Mouse (Mus musculus) forebrain, postnatal 0 days (tissue): Measurements from ENCODE around the gene Ttc8. TPM values are rescaled to one million over a fixed set of nuclear protein-coding genes. Genes with fewer than 3 reads are reported as not detected.
A peak's percentile ranks its signal among the peaks of the same experiment; 100 is the strongest.
"Not testable (repeated sequence)": the region's sequence is repeated elsewhere in the genome, so short reads cannot be mapped to it uniquely, and the experiment has no call there.

Experiments used
- ATAC-seq: fragments of 200-750 bp; cut with Nextera tagmentation; 2 replicates; pipeline ENCODE4 v1.8.0; 2017; ENCODE audit warnings: mild to moderate bottlenecking, moderate library complexity
- DNase-seq: peaks from one replicate; pipeline ENCODE4 v3.0.0-alpha.2; 2015
- H3K27ac ChIP-seq: fragments of 300-500 bp; sonication (generic); 2 replicates; pipeline ENCODE4 v1.5.1; 2014; ENCODE audit warnings: low read depth, mild to moderate bottlenecking, antibody characterized with exemption, low read length, moderate library complexity, mixed read lengths
- H3K27me3 ChIP-seq: fragments of 300-500 bp; sonication (generic); 2 replicates; pipeline ENCODE4 v1.6.1; 2014; ENCODE audit warnings: mild to moderate bottlenecking, low read length, mixed read lengths; ENCODE audit not compliant: insufficient read depth
- H3K36me3 ChIP-seq: fragments of 300-500 bp; sonication (generic); 2 replicates; pipeline ENCODE4 v1.6.1; 2014; ENCODE audit warnings: mild to moderate bottlenecking, moderate library complexity; ENCODE audit not compliant: insufficient read depth
- H3K4me1 ChIP-seq: fragments of 300-500 bp; sonication (generic); 2 replicates; pipeline ENCODE4 v1.6.1; 2014; ENCODE audit warnings: antibody characterized with exemption; ENCODE audit not compliant: insufficient read depth
- H3K4me2 ChIP-seq: fragments of 300-500 bp; sonication (generic); 2 replicates; pipeline ENCODE4 v1.6.1; 2014; ENCODE audit warnings: low read depth, mild to moderate bottlenecking, moderate library complexity
- H3K4me3 ChIP-seq: fragments of 300-500 bp; sonication (generic); 2 replicates; pipeline ENCODE4 v1.5.1; 2014; ENCODE audit warnings: low read depth, low read length, mixed read lengths
- H3K9ac ChIP-seq: fragments of 300-500 bp; sonication (generic); 2 replicates; pipeline ENCODE4 v1.6.1; 2014; ENCODE audit warnings: mild to moderate bottlenecking
- H3K9me3 ChIP-seq: fragments of 300-500 bp; sonication (generic); 2 replicates; pipeline ENCODE4 v1.6.1; 2016; ENCODE audit warnings: low read length
- CTCF ChIP-seq: sonication (generic); IDR thresholded peaks from 2 replicates; pipeline ENCODE4 v1.5.1; 2016; ENCODE audit warnings: antibody characterized with exemption, control low read depth, low read depth
- WGBS: fragments of 180-500 bp; shearing (Covaris S2); extraction: QIAGEN DNeasy Blood & Tissue Kit; methylation state at CpG from one replicate; pipeline ENCODE4 v1.1.7; 2014; 5-methylcytosine and 5-hydroxymethylcytosine counted together
- polyA plus RNA-seq: library from polyadenylated mRNA; unstranded; fragments of >200 nt; fragmentation: Nextera tagmentation; extraction: Ambion mirVana; gene quantifications from 2 replicates; pipeline ENCODE4 v1.2.1, GENCODE M21; 2015
- total RNA-seq: library from RNA; depleted of rRNA; stranded (reverse); fragments of >200 nt; gene quantifications from 2 replicates; pipeline ENCODE4 v1.2.3, GENCODE M21; 2014

Gene Ttc8
- total and polyA plus RNA-seq, 2 experiments from 2014 or later: 22.7 to 28.5 TPM

GRCm38 (mm10) chr12:98932856-98933255 lies 12.5 kb downstream of the Ttc8 start:
- ATAC-seq: no peak
- no peaks in the 10 kb centered on the region for H3K4me1 ChIP-seq
- H3K36me3 ChIP-seq: no peaks in the 10 kb centered on the region
- WGBS: 100% methylated on average over 1 of the region's 1 CpGs
- no peak overlapping the region for H3K9ac ChIP-seq
- no peak for DNase-seq
- H3K4me3 ChIP-seq: no peak overlapping the region
- no peaks in the 10 kb centered on the region for H3K9me3 ChIP-seq
- no peak overlapping the region for H3K4me2 ChIP-seq
- H3K27me3 ChIP-seq: no peaks in the 10 kb centered on the region
- no peak overlapping the region for H3K27ac ChIP-seq
- no peak for TF ChIP-seq CTCF

GRCm38 (mm10) chr12:98951295-98951694 lies 30.9 kb downstream of the Ttc8 start:
- not testable (repeated sequence) for H3K9ac ChIP-seq
- 44% methylated on average over 5 of the region's 5 CpGs for WGBS

GRCm38 (mm10) chr12:98956951-98957350 lies 36.6 kb downstream of the Ttc8 start:
- no peaks in the 10 kb centered on the region for H3K27me3 ChIP-seq
- no peak overlapping the region for H3K27ac ChIP-seq
- peak; percentile 14 for DNase-seq
- ATAC-seq: no peak; the same call in 1 of the 2 replicates
- H3K4me3 ChIP-seq: no peak overlapping the region
- no peak for TF ChIP-seq CTCF
- WGBS: 63% methylated on average over 2 of the region's 2 CpGs
- no peaks in the 10 kb centered on the region for H3K9me3 ChIP-seq
- H3K36me3 ChIP-seq: peaks cover 10% of the 10 kb centered on the region; the same call in 1 of the 2 replicates
- H3K4me2 ChIP-seq: no peak overlapping the region
- no peaks in the 10 kb centered on the region for H3K4me1 ChIP-seq
- H3K9ac ChIP-seq: no peak overlapping the region

More at GRCm38 (mm10) chr12:98951295-98951694, 30.9 kb downstream of the Ttc8 start:
- not testable (repeated sequence) for H3K27ac ChIP-seq, H3K36me3 ChIP-seq, ATAC-seq, H3K4me1 ChIP-seq, H3K4me3 ChIP-seq, H3K4me2 ChIP-seq, H3K27me3 ChIP-seq, DNase-seq, H3K9me3 ChIP-seq

GRCm38 (mm10) chr12:98957455-98957854 lies 37.1 kb downstream of the Ttc8 start:
- DNase-seq (no peak), ATAC-seq (no peak)
- 81% methylated on average over 11 of the region's 11 CpGs for WGBS

GRCm38 (mm10) chr12:98961008-98961407 lies 40.6 kb downstream of the Ttc8 start:
- H3K36me3 ChIP-seq: peaks cover 10% of the 10 kb centered on the region; the same call in 1 of the 2 replicates
- H3K27me3 ChIP-seq: no peaks in the 10 kb centered on the region
- no peak overlapping the region for H3K27ac ChIP-seq
- no peak overlapping the region for H3K9ac ChIP-seq
- TF ChIP-seq CTCF: no peak
- DNase-seq (peak; percentile 10), ATAC-seq (peak; percentile 54)
- WGBS: 51% methylated on average over 7 of the region's 7 CpGs
- no peaks in the 10 kb centered on the region for H3K9me3 ChIP-seq
- H3K4me2 ChIP-seq: no peak overlapping the region
- no peak overlapping the region for H3K4me3 ChIP-seq
- no peaks in the 10 kb centered on the region for H3K4me1 ChIP-seq

More at GRCm38 (mm10) chr12:98957455-98957854, 37.1 kb downstream of the Ttc8 start:
- TF ChIP-seq CTCF: no peak
- no peaks in the 10 kb centered on the region for H3K9me3 ChIP-seq
- no peaks in the 10 kb centered on the region for H3K4me1 ChIP-seq
- H3K9ac ChIP-seq: no peak overlapping the region
- H3K4me3 ChIP-seq: no peak overlapping the region
- peaks cover 10% of the 10 kb centered on the region; the same call in 1 of the 2 replicates for H3K36me3 ChIP-seq
- no peaks in the 10 kb centered on the region for H3K27me3 ChIP-seq
- H3K4me2 ChIP-seq: no peak overlapping the region
- no peak overlapping the region for H3K27ac ChIP-seq

GRCm38 (mm10) chr12:98961415-98961814 lies 41.0 kb downstream of the Ttc8 start:
- no peaks in the 10 kb centered on the region for H3K9me3 ChIP-seq
- ATAC-seq (peak; percentile 67), DNase-seq (peak; percentile 73)
- H3K27ac ChIP-seq: no peak overlapping the region
- no peaks in the 10 kb centered on the region for H3K4me1 ChIP-seq
- no peak overlapping the region for H3K4me2 ChIP-seq
- H3K27me3 ChIP-seq: no peaks in the 10 kb centered on the region
- no peak for TF ChIP-seq CTCF
- H3K9ac ChIP-seq: no peak overlapping the region
- WGBS: 59% methylated on average over 4 of the region's 4 CpGs
- H3K4me3 ChIP-seq: no peak overlapping the region
- peaks cover 10% of the 10 kb centered on the region; the same call in 1 of the 2 replicates for H3K36me3 ChIP-seq

GRCm38 (mm10) chr12:98965441-98966135 lies 45.2 kb downstream of the Ttc8 start:
- no peaks in the 10 kb centered on the region for H3K27me3 ChIP-seq
- H3K9me3 ChIP-seq: no peaks in the 10 kb centered on the region
- H3K4me3 ChIP-seq: no peak overlapping the region
- no peak for ATAC-seq
- H3K36me3 ChIP-seq: no peaks in the 10 kb centered on the region
- no peak overlapping the region for H3K4me2 ChIP-seq
- DNase-seq: no peak
- no peak overlapping the region for H3K27ac ChIP-seq
- WGBS: 58% methylated on average over 4 of the region's 4 CpGs
- no peaks in the 10 kb centered on the region for H3K4me1 ChIP-seq
- TF ChIP-seq CTCF: no peak
- no peak overlapping the region for H3K9ac ChIP-seq
